Mouse (Mus musculus): Measurements from ENCODE around the gene Adck2.

- TF ChIP-seq POLR2A (IDR thresholded peaks at IDR 0.05; ENCODE audit: extremely low read depth, insufficient read depth, low read length) (no peak), CTCF (IDR thresholded peaks at IDR 0.05; ENCODE audit: extremely low read depth, insufficient read depth, low read length) (no peak)
Measured at GRCm38 (mm10) chr6:39604565-39604964, 30.9 kb downstream of the Adck2 start.
